ENCODE assay signal across 30 mouse cellular contexts in the genomic region with DNA sequence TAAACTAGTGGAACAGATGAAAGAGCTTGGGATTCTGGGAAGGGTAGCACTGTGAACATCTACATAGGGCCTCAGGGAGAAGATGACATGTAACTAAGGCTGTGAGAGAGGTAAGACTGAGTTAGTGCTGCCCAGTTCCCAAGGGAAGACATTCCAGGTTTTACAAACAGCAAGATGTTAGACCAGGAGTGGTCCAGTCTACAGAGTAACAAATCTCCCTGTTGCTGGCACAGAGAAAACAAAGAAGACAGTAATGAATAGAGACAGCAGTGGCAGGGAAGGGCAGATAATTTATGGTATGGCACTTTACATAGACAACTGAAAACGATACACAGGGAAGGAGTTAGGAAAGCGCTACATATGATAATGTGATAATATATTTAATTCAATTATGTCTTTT. TPM values are rescaled to one million over a fixed set of nuclear protein-coding genes. Genes with fewer than 3 reads are reported as not detected.
DNase-seq lines count a peak whose midpoint lies in the region; ATAC-seq lines count a peak whose summit lies in the region.
"Had no signal": no experiment of that assay in that cellular context is flagged by ENCODE, and none has a peak within 500 bp of the region (broad histone marks: within the 10 kb centered on the region; RNA-seq: fewer than 3 reads in every experiment).

No protein-coding gene starts in this region.

- no peak overlapping the region for H3K4me2 ChIP-seq in neural tube, embryonic 11.5 days (ENCODE audit: low read depth)
- no peak overlapping the region for H3K4me2 ChIP-seq in neural tube, embryonic 15.5 days
- H3K4me2 ChIP-seq: embryonic facial prominence, embryonic 15.5 days; forebrain, embryonic 12.5 days; heart, embryonic 12.5 days; hindbrain, embryonic 14.5 days; limb, embryonic 15.5 days; liver, embryonic 13.5 days; midbrain, embryonic 15.5 days had no signal

- 15% methylated on average over 2 of the region's 2 CpGs for WGBS in neural tube, embryonic 11.5 days
- WGBS in neural tube, embryonic 15.5 days = 21% methylated on average over 2 of the region's 2 CpGs

- intact Hi-C loops in left cerebral cortex, postnatal 14 days (cut with DNase I) = no loop called here

- H3K9me3 ChIP-seq in neural tube, embryonic 11.5 days (ENCODE audit: control insufficient read depth, low read length) = no peaks in the 10 kb centered on the region
- H3K9me3 ChIP-seq in neural tube, embryonic 15.5 days (replicated peaks) = no peaks in the 10 kb centered on the region
- H3K9me3 ChIP-seq: embryonic facial prominence, embryonic 10.5 days; embryonic facial prominence, embryonic 15.5 days; forebrain, embryonic 12.5 days; heart, embryonic 12.5 days; limb, embryonic 10.5 days; limb, embryonic 15.5 days; liver, embryonic 13.5 days; midbrain, embryonic 15.5 days had no signal

- H3K36me3 ChIP-seq in neural tube, embryonic 11.5 days (ENCODE audit: control insufficient read depth, insufficient read depth, low read length) = no peaks in the 10 kb centered on the region
- no peaks in the 10 kb centered on the region for H3K36me3 ChIP-seq in neural tube, embryonic 15.5 days
- H3K36me3 ChIP-seq: embryonic facial prominence, embryonic 10.5 days; embryonic facial prominence, embryonic 15.5 days; forebrain, embryonic 12.5 days; heart, embryonic 12.5 days; limb, embryonic 10.5 days; limb, embryonic 15.5 days; liver, embryonic 13.5 days; midbrain, embryonic 15.5 days had no signal

- H3K4me1 ChIP-seq in neural tube, embryonic 11.5 days (ENCODE audit: control insufficient read depth, insufficient read depth, low read length) = no peaks in the 10 kb centered on the region
- peaks cover 4% of the 10 kb centered on the region for H3K4me1 ChIP-seq in neural tube, embryonic 15.5 days
- H3K4me1 ChIP-seq: embryonic facial prominence, embryonic 15.5 days; forebrain, embryonic 12.5 days; heart, embryonic 12.5 days; limb, embryonic 15.5 days; liver, embryonic 13.5 days; midbrain, embryonic 15.5 days had no signal

- H3K9ac ChIP-seq in neural tube, embryonic 11.5 days (ENCODE audit: low read length) = no peak overlapping the region
- H3K9ac ChIP-seq in neural tube, embryonic 15.5 days (replicated peaks) = no peak overlapping the region
- H3K9ac ChIP-seq: embryonic facial prominence, embryonic 15.5 days; forebrain, embryonic 12.5 days; forebrain, postnatal 0 days; heart, embryonic 12.5 days; hindbrain, embryonic 14.5 days; limb, embryonic 15.5 days; liver, embryonic 13.5 days; midbrain, embryonic 15.5 days had no signal

- no peak overlapping the region for H3K4me3 ChIP-seq in neural tube, embryonic 11.5 days (ENCODE audit: low read depth, low read length)
- H3K4me3 ChIP-seq in neural tube, embryonic 15.5 days (replicated peaks) = no peak overlapping the region
- H3K4me3 ChIP-seq: embryonic facial prominence, embryonic 10.5 days; embryonic facial prominence, embryonic 15.5 days; forebrain, embryonic 12.5 days; heart, adult 2 months; heart, embryonic 12.5 days; limb, embryonic 10.5 days; limb, embryonic 15.5 days; liver, embryonic 13.5 days; midbrain, embryonic 15.5 days had no signal

- no peaks in the 10 kb centered on the region for H3K27me3 ChIP-seq in neural tube, embryonic 11.5 days (ENCODE audit: control insufficient read depth, insufficient read depth, low read length)
- no peaks in the 10 kb centered on the region for H3K27me3 ChIP-seq in neural tube, embryonic 15.5 days (replicated peaks)
- H3K27me3 ChIP-seq: embryonic facial prominence, embryonic 15.5 days; forebrain, embryonic 12.5 days; heart, embryonic 12.5 days; limb, embryonic 15.5 days; liver, embryonic 13.5 days; midbrain, embryonic 15.5 days had no signal

- no peak for DNase-seq in neural tube, embryonic 11.5 days (ENCODE audit: low spot score)
- DNase-seq in neural tube, embryonic 10.5 days (ENCODE audit: extremely low spot score, low spot score) = no peak
- peak; percentile 8 for DNase-seq in embryo, embryonic 9.5 days (ENCODE audit: extremely low spot score)
- no peak for DNase-seq in left cerebral cortex, postnatal 14 days (ENCODE audit: low spot score in 2 of 2)
- no peak for DNase-seq in lung, postnatal 4 days
- DNase-seq: adrenal gland, adult 8-10 months; B cell, adult 2 months; cerebellum, adult 8-10 months; cerebellum, postnatal 36 days; forebrain, postnatal 0 days; heart, adult 2 months; heart, postnatal 4 days; kidney, adult 11 months; kidney, postnatal 36 days; liver, embryonic 13.5 days; lung, adult 18-20 months; right cerebral cortex, postnatal 14 days had no signal

- peak; percentile 75 for ATAC-seq in neural tube, embryonic 11.5 days (ENCODE audit: insufficient read depth, low FRiP score, low TSS enrichment)
- no peak for ATAC-seq in neural tube, embryonic 15.5 days (ENCODE audit: low FRiP score)
- ATAC-seq: activated CD4-positive, CD25-positive, alpha-beta regulatory T cell, adult 4 months; forebrain, postnatal 0 days; lung, postnatal 0 days; midbrain, embryonic 15.5 days had no signal

- H3K27ac ChIP-seq in neural tube, embryonic 11.5 days (ENCODE audit: low read depth, low read length) = no peak overlapping the region
- H3K27ac ChIP-seq in neural tube, embryonic 15.5 days (replicated peaks) = 0 out of 2 replicates have a peak overlapping the region, but pooled peaks have one; percentile 28
- H3K27ac ChIP-seq: embryonic facial prominence, embryonic 10.5 days; embryonic facial prominence, embryonic 15.5 days; forebrain, embryonic 12.5 days; heart, adult 2 months; hindbrain, embryonic 14.5 days; limb, embryonic 10.5 days; limb, embryonic 15.5 days; liver, embryonic 13.5 days; macrophage; midbrain, embryonic 15.5 days had no signal

RNA-seq across cellular contexts. Expression of gene Sema6d, which starts 19.1 kb away (rescaled TPM):
- polyA plus RNA-seq in neural tube, embryonic 11.5 days (2014; fragmentation: Nextera tagmentation; extraction: Ambion mirVana) = 27.9 and 28.1 TPM in 2 replicates
- polyA plus RNA-seq in neural tube, embryonic 15.5 days (2015; fragmentation: Nextera tagmentation; extraction: Ambion mirVana) = 43.2 and 50.4 TPM in 2 replicates
- 10 to 100 TPM; 52.4 to 63.3 TPM for total RNA-seq in left cerebral cortex, postnatal 14 days (2021)
- total RNA-seq: megakaryocyte-erythroid progenitor cell, adult 5-6 weeks had no signal
